Mouse (Mus musculus): Measurements from ENCODE around the gene Ywhag.

- TF ChIP-seq CTCF (IDR thresholded peaks at IDR 0.05; ENCODE audit: insufficient read depth, low read length) (no peak), POLR2A (IDR thresholded peaks at IDR 0.05; ENCODE audit: borderline replicate concordance, extremely low read depth, low read depth, low read length) (no peak)
Observed at GRCm38 (mm10) chr5:135904259-135904658, 30.2 kb downstream of the Ywhag start.
